Mouse (Mus musculus) T-helper 2 cell (primary cell): ENCODE measurements around the gene Tmsb15l.
"Not testable (repeated sequence)": the region's sequence is repeated elsewhere in the genome, so short reads cannot be mapped to it uniquely, and the experiment has no call there.

Experiments used
- in situ Hi-C: fragments of 300-600 bp; cut with MboI, MseI; formaldehyde crosslinking; loops from one replicate; pipeline ENCODE4 v1.15.1; 2025; ENCODE audit warnings: high pct_unique_total_duplicates

The Tmsb15l gene

GRCm38 (mm10) chrX:136976424-136977084 is at the start of gene Tmsb15l, which contains the start of gene Tmsb15b1:
TSS of gene Tmsb15l (minus strand) at chrX:136976869.
TSS of gene Tmsb15b1 (minus strand) at chrX:136976874.
- in situ Hi-C loops: no loop called here

- in situ Hi-C loops: loop anchor here (25.0 kb wide), 1 partner anchor 257 kb away; no protein-coding TSS in a partner anchor
Measured at GRCm38 (mm10) chrX:137019310-137019709, 42.6 kb upstream of the Tmsb15l start.

- in situ Hi-C loops: loop anchor here (25.0 kb wide), 1 partner anchor 255 kb away; no protein-coding TSS in a partner anchor
Measured at GRCm38 (mm10) chrX:137017668-137018067, 41.0 kb upstream of the Tmsb15l start.

- in situ Hi-C loops: loop anchor here (25.0 kb wide), 1 partner anchor 253 kb away; no protein-coding TSS in a partner anchor
Measured at GRCm38 (mm10) chrX:137015099-137015709, 38.5 kb upstream of the Tmsb15l start.

- in situ Hi-C loops: no loop called here
Measured at GRCm38 (mm10) chrX:136996256-136996655, 19.6 kb upstream of the Tmsb15l start.

GRCm38 (mm10) chrX:136993641-136994040 is 17.0 kb upstream of the Tmsb15l start:
- in situ Hi-C loops: no loop called here

- in situ Hi-C loops: no loop called here
Measured at GRCm38 (mm10) chrX:136992978-136993547, 16.4 kb upstream of the Tmsb15l start, which contains the start of gene Zcchc18. TSS of gene Zcchc18 (plus strand) at chrX:136993155.

- in situ Hi-C loops: no loop called here
Measured at GRCm38 (mm10) chrX:136992191-136992965, 15.7 kb upstream of the Tmsb15l start.

GRCm38 (mm10) chrX:136991274-136991673 is 14.6 kb upstream of the Tmsb15l start:
- in situ Hi-C loops: no loop called here

- in situ Hi-C loops: no loop called here
Measured at GRCm38 (mm10) chrX:136986039-136986438, 9.4 kb upstream of the Tmsb15l start.

- in situ Hi-C loops: no loop called here
Measured at GRCm38 (mm10) chrX:136978616-136979015, 1.9 kb upstream of the Tmsb15l start.

GRCm38 (mm10) chrX:136975397-136975796 is 1.3 kb downstream of the Tmsb15l start, which contains the start of gene Tmsb15b2:
TSS of gene Tmsb15b2 (minus strand) at chrX:136975497.
- in situ Hi-C loops: not testable (repeated sequence)

- in situ Hi-C loops: no loop called here
Measured at GRCm38 (mm10) chrX:136959688-136960087, 17.0 kb downstream of the Tmsb15l start.

GRCm38 (mm10) chrX:136958300-136958699 is 18.4 kb downstream of the Tmsb15l start:
- in situ Hi-C loops: not testable (repeated sequence)

- in situ Hi-C loops: not testable (repeated sequence)
Measured at GRCm38 (mm10) chrX:136957583-136958279, 18.9 kb downstream of the Tmsb15l start.

- in situ Hi-C loops: no loop called here
Measured at GRCm38 (mm10) chrX:136937985-136938384, 38.7 kb downstream of the Tmsb15l start.

- in situ Hi-C loops: no loop called here
Measured at GRCm38 (mm10) chrX:136927031-136927430, 49.6 kb downstream of the Tmsb15l start, which contains the start of gene H2bfm. TSS of gene H2bfm (plus strand) at chrX:136927325.

- in situ Hi-C loops: no loop called here
Measured at GRCm38 (mm10) chrX:136925863-136926262, 50.8 kb downstream of the Tmsb15l start.
